Mouse (Mus musculus): Measurements from ENCODE around the gene Gpr161.
"Not testable (repeated sequence)": the region's sequence is repeated elsewhere in the genome, so short reads cannot be mapped to it uniquely, and the experiment has no call there.

Gene Gpr161

GRCm38 (mm10) chr1:165316361-165316760 lies 20.8 kb downstream of the Gpr161 start:
- no peak for DNase-seq (ENCODE audit: low read depth)

- DNase-seq (ENCODE audit: low read depth): no peak
Measured at GRCm38 (mm10) chr1:165320141-165320934, 24.7 kb downstream of the Gpr161 start.

GRCm38 (mm10) chr1:165321393-165321861 lies 25.8 kb downstream of the Gpr161 start:
- DNase-seq (ENCODE audit: low read depth): no peak

DNA sequence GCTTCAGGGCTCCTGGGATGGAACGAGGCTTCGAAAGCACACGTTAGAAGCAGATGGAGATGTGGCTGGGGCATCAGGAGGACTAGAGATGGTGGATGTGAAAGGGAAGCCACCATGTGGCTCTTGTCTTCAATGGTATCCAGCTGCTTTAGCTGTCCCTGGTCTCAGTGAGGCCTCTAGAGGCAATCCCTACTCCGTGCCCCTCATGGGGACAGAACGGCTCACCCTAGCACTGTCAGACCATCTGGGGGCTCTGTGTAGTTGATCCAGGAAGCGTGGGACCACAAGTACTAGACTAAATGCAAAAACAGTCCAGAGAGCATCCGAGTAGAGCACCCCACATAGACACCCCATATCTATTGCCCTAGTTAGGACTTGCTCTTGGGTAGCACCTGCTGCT lies 26.3 kb downstream of the Gpr161 start:
- no peak for DNase-seq (ENCODE audit: low read depth)

GRCm38 (mm10) chr1:165322934-165323333 lies 27.3 kb downstream of the Gpr161 start:
- DNase-seq (ENCODE audit: low read depth): no peak

DNA sequence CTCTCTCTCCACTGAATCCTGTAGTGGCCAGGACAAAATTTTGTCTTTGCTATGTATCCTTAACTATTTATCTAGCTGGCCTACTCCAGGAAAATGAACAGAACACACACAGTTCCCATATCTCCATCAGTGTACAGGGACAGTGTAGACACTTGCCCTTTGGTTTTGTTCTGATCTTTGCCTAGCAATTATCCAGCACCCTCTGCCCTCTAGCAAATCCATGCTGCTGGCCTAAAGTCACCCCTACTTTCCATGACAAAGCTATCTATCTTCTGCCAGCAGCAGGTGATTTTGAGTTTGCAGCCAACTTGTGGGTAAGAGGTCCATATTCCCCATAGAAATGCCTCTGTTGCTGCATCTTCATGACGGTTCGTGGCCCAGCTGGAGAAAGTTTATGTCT lies 31.8 kb downstream of the Gpr161 start:
- no peak for DNase-seq (ENCODE audit: low read depth)

DNA sequence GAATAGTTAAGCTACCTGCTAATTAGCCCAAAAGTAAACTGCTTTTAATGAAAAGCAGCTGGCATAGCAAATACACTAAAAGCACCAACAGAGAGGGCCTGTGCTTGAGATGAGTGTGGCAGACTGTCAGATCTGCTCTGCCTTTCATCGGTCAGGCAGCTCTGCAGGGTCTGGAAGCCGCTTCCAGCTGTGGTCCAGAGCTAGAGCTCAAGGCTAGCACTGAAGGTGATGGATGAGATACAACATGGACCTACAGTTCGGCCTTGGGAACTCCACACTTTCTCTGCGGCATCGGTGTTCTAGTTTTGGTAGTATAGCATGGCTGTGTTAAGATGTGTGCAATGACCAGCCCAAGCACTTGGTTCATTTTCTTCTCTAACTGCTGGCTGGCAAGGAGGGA lies 32.2 kb downstream of the Gpr161 start:
- DNase-seq (ENCODE audit: low read depth): no peak

- DNase-seq (ENCODE audit: low read depth): not testable (repeated sequence)
Measured at GRCm38 (mm10) chr1:165328384-165329289, 33.0 kb downstream of the Gpr161 start.

DNA sequence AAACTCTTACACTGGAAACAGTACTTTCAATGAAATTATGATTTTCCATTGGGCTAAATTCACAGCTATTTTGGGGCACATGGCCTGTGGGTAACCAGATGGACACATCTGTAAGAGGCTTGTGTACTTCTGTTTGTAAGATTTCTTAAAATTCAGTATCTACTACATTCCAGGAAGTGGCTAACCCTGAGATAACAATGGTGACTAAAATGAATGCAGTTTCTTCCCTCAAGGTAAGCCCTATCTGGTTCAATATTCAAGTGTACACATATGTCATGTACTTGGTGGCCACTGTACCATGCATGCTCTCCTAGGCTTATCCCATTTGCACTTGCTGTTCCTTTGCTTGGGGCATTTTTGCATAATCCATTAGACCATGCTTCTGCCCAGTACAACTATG lies 35.3 kb downstream of the Gpr161 start:
- no peak for DNase-seq (ENCODE audit: low read depth)

GRCm38 (mm10) chr1:165332797-165333196 lies 37.2 kb downstream of the Gpr161 start:
- no peak for DNase-seq (ENCODE audit: low read depth)

DNA sequence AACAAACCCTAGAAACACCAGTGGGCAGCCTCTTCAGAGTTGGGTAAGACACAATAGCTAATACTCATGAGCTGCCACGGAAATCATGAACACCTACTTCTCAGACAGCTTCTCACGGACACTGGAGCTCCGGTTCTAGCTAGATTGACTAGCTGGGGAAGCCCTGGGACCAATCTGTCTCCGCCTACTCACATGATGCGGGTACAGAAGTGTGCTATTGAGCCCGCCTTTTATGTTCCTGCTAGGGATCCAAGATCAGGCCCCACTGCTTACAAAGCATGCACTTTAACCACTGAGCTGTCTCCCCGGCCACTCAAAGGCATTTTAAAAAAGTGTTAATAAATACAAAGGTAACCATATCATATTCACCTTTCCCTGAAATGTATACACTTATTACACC lies 46.5 kb downstream of the Gpr161 start:
- no peak for DNase-seq (ENCODE audit: low read depth)

DNA sequence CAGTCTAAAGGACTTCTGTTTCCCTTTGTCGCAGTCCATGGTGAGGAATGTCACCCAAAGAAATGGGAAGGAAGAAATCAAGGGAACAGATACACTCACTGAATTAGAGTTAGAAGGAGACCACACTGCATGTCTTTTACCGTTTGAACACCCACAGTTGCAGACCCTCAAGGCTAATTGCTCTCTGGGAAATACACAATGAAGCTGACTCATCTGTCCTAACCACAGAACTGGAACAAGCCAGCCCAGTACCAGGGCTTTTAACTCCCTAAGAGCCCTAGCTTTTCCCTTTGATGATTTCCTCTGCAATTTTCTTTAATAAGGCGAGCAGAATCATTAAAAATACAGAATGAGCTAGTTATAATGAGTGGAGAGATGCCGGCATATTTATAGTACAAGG lies 48.9 kb downstream of the Gpr161 start:
- peak; percentile 7 for DNase-seq (ENCODE audit: low read depth)

DNA sequence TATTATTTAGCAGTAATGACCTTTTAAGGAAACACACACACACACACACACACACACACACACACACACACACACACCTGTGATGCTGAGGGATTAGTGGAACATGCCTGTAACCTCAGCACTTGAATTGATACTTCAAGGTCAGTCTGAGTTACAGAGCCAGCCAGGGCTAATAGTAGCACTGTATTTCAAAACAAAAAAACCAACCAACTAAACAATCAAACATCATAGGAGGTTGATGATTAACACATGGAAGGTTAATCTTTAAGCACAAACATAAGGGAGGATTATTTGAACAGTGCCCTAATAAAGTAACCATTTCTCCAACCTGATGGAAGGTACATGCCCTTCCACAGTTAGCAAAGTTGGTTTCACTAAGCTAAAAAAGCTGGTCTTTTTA lies 53.0 kb downstream of the Gpr161 start:
- no peak for DNase-seq (ENCODE audit: low read depth)

GRCm38 (mm10) chr1:165356347-165356746 lies 60.8 kb downstream of the Gpr161 start:
- no peak for DNase-seq (ENCODE audit: low read depth)

DNA sequence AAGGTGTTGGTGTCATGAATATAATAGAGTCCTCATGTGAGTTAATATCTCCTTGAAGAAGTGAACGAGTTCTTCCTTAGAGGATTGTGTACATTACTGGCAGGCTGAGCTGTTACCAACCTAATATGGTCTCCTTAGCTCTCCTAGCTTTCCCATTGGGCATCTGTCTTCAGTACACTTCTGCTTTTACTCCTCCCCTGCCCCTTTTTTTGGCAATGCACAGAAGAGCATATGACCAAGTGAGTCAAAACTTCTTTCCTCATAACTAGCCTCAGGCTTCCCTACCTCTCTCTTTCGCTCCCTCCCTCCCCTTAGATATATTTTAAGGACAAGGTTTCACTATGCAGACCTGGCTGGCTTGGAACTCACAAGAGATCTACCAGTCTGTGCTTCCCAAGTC lies 67.7 kb downstream of the Gpr161 start:
- DNase-seq (ENCODE audit: low read depth): no peak

DNA sequence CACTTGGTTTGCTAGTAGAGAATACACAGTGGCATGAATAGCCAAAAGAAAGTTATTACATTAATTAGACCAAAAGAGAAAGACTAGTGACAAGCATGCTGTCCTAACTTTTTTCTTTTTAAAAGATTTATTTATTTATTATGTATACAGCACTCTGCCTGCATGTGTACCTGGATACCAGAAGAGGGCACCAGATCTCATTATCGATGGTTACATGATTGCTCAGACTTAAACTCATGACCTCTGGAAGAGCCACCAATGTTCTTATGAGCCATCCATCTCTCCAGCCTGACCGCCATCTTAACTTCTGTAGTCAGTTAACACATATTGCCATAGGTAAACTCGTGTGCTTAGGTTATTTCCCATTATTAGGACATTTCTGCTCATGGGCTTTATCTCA lies 69.5 kb downstream of the Gpr161 start:
- DNase-seq (ENCODE audit: low read depth): no peak

DNA sequence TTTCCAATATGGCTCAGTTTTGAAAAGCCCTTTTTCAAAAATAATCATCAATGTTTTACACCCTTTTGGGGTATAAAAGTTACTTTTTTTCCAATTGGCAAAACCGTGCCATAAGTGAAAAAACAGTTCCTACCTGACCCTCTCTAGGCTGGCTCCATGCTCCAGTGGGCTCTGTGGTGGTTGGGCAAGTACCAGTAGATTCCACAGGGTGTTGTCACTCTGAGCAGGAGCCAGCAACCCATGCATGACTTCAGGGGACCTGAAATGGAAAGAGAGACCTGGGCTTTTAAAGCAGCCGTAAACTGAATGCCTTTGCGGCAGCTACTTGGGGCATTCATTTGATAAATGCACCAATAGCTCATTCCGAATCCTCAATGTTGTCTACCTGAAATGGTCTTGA lies 75.4 kb downstream of the Gpr161 start:
- no peak for DNase-seq (ENCODE audit: low read depth)

DNA sequence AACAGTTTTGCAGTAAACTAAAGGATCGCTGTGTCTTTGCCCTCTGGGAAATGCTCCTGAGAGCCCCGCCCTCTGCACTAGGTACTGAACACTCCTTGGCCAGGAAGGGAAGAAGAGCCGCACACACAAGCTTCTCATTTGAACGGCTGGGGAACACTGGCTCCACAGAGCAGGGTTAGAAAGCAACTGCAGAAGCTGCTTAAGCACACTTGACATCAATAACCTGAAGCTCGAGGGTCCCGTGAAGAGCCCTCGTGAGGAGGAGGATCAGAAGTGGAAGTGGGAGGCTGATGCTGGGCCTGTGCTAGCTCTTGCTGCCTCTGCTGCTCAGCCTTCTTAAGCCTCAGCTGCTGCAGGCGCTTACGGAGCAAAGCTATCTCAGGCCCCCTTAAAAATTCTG lies 78.2 kb downstream of the Gpr161 start:
- DNase-seq (ENCODE audit: low read depth): no peak

Measured in fibroblast of lung, adult 2 months (primary cell).